Mouse (Mus musculus): ENCODE results near the gene Cyp1a2.

DNA sequence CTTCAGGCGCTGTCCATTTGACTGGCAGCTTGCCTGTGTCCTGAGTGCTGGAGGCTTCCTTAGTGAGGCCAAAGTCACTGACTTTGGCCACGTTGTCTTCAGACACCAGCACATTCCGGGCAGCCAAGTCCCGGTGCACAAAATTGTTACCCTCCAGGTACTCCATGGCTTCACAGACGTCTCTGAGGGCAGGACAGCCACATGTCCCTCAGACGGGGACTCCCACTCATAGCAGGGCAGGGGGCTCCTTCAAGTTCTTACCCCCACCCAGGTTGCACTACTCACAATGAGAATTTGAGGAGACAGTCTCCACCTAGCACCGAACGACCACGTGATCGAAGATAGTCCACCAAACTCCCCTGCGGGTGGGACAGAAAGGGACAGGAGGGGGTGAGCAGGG lies 55.6 kb downstream of the Cyp1a2 start:
- TF ChIP-seq CTCF (IDR thresholded peaks at IDR 0.05) (no peak), EP300 (IDR thresholded peaks at IDR 0.05) (no peak)
